Mouse (Mus musculus): ENCODE data around the gene Lyrm7.

Lyrm7 gene

DNA sequence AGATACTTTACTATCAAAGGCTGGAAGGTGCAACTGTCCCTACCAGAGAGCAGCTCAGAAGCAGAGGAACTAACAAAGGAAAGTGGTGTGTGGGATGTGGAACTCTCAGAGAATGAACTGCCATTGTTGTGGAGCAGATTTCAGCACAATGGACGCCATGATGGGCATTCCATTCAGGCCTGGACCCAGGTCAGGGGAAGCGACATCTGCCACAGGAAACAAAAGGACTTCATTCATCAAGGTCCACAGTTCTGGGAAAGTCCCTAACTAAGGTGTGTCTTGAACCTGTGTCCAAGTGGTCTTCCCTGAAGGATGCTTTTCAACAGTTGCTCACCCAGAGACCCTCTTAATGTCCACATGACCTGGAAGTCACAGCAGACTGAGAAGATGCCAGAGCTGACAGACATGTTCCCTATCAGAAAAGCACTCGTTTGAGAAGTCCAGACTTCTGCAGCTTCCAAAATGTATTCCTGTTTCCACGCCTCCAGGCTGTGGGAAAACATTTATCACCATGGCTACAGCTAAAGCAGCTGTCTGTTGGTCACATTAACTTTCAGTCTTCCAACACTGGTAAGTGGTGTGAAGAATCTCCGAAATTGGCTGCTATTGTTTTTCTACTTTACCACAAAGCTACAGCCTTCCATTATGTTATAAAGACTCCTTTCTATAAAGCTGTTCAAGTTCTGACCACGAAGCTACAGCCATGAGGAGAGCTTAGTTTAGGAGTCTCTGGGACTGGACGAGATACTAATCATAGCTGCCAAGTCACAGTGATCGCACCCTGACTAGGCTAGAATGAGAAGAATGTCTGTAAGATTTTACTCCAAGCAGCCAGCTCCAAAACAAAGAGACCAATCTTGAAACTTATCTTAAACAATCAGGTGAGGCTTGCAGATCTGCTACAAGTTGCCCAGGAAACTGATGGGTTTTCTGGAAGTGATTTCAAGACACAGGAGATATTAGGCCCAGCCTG, 15.0 kb downstream of the Lyrm7 start:
- no peak for DNase-seq

DNA sequence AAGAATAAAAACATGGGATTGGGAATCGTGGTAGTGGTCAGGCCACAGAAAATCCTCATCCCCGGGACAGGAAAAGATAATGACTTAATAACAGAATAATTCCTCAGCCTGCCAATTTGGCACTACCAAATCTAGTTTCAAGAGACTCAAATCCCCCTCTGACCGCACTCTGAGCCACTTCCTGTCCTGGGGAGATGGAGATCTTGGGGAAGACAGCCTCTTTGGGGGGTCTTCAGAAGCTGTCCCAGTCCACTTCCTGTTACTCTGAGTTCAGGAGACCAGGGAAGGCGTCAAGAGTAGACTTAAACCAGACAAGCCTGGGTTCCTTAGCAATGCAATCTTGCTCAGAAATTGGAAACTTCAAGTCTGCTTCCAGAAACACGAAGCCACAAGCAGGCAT, 15.8 kb downstream of the Lyrm7 start:
- DNase-seq = no peak

DNA sequence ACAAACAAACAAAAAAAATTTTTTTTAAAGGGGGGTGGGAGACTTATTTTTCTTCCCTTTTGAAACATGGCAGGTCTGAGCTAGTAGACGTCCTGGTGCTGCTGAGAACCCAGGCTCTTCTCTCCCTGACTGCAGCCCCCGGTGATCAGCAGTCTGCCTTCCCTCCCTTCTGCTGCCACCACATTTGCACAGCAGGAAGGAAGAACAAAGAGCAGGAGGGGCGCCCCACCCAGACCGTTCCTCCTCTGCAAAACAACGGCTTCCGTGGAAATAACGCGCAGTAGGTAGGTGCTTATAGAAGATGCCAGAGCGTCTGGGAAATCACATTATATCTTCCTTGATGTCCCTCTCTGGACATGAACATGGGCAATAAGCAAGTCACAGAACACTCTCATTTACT, 16.3 kb downstream of the Lyrm7 start:
- peak; percentile 25 to 48 for DNase-seq

DNA sequence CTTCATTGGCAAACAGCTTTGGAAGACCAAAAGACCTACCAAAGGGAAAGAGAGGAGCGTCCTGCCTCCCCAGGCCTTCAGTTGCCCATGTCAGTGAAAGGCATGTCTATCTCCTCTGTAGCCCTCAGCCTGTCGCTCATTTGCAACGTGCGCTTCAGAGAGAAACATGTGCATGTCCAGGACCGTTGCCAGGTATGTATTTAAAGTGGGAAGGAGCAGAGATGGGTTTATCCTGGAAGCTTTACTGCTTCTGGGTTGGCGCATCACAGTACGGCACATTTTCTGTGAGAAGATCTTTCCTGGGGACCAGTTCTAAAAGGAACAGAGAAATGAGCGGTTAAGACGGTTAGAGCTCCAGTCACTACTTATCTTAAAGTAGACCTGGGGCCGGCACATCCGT, 19.8 kb downstream of the Lyrm7 start:
- no peak for DNase-seq

DNA sequence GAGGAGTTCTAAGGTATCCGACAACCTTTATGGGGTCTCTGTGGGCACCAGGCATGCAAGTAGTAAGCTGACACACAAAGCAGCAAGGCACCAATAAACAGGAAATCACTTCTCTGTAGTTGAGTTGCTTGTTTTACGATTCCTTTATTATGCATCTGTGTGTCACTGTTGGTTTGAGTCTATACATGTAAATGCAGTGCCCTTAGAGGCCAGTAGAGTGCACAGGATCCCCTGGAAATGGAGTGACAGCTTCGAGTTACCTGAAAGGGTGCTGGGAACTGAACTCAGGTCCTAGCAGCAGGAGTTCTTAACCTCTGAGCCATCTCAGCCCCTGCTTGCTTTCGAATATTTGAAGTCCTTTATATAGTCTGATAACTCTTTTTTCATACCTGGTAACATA, 21.0 kb downstream of the Lyrm7 start:
- no peak for DNase-seq

DNA sequence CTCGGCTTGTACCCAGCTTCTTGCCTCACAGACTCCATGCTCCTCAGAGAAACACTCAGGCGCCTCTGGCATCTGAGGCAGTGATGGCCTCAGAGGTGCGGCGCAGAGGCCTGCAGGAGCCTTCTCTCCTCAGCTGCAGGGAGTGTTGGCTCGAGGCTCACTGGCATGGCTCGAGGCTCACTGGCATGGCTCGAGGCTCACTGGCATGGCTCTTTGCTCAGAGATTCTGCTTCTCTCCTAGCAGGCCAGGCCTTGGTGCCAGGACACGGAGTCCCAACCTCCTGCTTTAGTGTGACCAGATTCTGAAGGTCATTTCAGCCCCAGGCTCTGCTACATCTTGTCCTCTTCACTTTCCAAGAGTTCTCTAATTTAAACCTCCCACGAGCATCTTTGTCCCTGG, 24.6 kb downstream of the Lyrm7 start:
- no peak for DNase-seq

DNA sequence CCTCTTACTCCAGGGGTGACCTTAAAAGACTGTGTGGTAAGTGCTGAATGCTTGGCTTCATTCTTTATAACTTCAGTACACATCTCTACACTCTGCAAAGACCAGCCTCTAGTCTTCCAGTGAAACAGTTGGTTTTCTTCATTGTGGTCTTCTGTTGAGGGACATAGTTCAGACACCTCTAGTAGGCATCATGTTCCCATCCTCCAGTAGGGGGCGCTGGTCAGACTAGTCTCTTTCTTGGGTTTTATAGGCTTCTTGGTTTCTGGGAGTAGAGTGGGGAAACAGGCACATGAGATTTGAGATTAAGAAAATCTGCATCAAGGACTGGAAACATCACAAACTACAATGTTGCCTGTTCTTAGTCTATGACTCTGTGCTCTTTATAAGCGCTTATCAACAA, 26.1 kb downstream of the Lyrm7 start:
- no peak for DNase-seq

DNA sequence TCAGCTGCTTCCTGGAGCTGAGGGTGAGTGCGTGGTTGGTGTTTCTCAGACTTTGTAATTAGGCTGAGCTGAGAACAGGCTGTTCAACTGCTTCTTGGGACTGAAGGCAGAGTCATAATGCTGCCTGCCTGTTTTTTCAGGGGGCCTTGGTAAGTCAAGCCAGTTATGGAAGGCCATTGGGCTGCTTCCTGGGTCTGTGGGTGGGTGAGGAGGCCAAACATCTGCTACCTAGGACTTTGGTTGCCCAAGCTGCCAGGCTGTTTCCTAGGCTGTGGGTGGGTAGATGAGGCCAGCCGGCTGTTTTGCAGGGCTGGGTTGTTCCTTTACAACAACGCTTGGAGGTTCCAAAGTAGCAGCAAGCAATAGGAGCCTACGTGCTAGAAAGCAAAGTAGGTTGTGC, 26.9 kb downstream of the Lyrm7 start:
- DNase-seq = no peak

DNA sequence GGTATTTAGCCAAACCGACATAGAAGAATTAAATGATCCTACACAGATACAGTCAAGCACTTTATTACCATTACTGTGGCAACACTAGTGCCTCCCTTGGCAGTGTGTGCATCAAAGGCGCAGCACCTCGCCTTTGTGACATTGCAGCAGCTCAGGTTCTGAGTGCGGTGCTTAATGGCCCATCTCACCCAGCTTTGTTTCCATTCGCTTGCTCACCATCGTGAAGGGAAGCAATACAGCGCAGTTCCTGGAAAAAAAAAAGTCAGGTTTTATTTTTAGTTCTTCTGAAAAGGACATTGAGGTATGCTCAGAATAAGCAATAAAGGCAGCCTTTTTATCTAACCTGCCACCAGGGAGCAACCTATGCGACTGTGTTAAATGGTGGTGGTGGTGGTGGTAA, 33.9 kb downstream of the Lyrm7 start:
- no peak for DNase-seq

DNA sequence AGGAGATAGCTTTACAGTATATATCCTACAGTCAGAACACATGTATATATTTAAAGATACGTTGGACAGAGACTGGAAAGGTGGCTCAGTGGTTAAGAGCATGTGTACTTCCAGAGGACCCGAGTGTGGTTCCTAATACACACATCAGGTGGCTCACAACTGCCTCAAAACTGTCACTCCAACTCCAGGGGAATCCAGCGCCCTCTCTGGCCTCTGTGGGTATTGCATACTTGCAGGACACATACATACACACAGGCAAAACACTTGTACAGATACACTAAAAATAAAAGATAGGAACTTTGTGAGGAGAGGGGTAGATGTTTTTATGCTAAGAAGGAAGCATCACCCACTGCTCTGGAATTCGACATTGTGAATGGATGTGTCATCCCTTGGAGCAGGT, 34.9 kb downstream of the Lyrm7 start:
- no peak for DNase-seq

DNA sequence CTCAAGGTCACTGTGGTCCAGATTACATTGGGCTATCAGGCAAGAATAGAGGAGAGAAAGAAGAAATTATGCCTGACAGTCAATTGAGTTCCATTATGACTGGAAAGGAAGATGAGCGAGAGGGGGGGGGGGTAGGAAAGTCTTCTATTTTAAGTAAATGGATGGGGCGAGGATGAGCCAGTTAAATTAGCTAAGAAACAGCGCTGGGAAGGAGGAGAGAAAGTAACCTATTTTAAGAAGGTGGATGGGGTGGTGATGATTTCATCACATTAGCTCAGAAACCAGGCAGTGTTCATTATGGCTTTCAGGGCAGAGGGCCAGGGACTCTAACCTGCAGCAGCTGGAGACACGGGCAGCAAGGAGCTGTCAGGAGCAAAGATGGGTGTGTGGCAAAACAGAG, 37.2 kb downstream of the Lyrm7 start:
- DNase-seq = no peak

DNA sequence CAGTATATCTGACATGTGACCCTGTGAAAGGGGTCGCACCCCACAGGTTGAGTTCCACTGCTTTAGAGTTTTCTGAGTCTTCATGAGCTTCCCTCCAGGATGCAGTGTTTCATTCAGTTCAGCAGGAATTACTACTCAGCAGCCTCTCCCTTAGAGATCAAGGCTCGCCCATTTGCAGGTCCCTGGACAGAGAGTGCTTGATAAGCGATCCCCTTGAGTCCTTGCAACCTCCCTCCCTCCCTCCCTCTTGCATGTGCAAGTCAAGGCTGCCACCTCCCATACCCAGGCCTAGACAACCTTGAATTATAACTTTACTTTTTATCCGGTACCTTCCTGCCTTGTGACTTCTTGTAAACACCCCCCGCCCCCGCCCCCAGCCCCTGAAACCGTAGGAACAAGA, 41.2 kb downstream of the Lyrm7 start:
- DNase-seq = no peak

DNA sequence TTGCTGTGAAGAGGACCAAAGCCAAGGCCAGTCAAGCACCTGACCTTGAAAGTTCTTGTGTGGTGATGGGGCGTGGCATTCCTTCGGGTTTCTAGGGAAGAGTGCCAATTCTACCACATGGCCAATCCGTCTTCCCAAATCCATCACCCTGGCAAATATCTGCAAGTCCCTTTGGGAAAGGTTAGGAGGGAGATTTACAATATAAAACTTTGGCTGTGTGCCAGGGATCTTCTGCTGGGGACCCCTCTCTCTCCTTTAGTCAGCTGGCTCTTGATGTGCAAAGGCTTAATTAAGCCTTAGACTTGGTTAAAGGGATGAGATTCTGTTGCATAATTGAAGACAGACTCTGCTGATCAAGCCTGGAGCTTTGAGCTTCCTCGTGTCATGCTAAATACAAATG, 43.3 kb downstream of the Lyrm7 start:
- DNase-seq = no peak

DNA sequence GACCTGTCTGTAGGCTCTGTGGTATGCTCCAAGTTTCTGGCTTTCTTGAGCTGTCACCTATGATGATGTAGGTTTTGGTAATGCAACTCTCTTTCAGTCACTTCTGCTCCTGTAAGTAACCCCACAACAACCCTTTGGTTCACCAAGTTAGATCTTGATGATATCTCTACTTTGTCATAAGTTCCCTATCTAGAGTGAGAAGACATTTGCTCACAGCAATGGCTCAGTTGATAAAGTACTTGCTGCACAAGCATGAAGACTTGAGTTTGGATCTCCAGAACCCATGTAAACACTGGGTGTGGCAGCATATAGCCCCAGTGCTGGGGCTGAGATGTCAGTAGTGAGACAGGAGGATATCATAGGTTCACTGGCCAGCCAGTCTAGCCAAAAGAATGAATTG, 45.1 kb downstream of the Lyrm7 start:
- DNase-seq = no peak

DNA sequence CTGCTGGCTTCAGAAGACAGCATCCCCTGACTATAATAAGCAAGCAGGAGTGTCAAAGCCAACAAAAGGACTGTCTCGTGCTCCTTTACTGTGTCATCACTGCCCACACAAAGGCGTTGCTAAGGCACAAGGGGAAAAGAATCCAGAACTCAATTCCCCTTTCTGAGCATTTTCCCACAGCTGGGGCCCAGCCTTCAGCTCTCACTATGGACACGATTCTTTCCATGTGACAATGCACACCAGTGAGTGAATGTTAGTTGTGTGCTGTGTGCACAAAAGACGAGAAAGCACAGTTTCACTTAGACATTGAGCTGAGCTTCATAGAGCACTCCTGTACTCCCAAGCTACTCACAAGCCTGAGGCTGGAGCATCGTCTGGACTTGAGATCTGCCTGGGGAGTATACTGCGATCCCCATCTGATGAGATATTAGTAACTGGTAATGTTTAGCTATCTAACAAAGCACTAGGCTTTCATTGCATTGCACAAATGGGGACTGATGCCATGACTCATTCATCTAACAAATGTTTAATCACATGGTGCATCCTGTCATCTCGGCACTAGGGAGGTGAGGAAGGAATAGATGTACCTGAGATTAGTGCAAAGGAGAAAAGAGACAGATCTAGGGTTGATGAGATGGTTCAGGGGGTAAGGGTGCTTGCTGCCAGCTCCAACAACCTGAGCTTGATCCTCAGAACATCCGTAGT, 47.8 kb downstream of the Lyrm7 start:
- peak in 1 of 2 experiments; percentile 22 for DNase-seq

DNA sequence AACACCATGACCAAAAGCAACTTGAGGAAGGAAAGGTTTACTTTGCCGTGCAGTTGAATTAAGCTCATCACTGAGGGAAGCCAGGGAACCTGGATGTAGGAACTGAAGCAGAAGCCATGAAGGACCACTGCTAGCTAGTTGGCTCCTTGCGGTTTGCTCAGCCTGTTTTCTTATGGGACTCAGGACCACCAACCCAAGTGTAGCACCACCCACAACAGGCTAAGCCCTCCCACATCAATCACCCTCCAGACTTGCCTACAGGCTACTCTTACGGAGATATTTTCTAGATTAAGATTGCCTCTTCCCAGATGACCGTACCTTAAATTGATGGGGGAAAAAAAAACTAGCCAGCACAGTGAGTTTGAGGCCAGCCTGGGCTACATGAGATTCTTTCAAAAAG, 48.4 kb downstream of the Lyrm7 start:
- no peak for DNase-seq

DNA sequence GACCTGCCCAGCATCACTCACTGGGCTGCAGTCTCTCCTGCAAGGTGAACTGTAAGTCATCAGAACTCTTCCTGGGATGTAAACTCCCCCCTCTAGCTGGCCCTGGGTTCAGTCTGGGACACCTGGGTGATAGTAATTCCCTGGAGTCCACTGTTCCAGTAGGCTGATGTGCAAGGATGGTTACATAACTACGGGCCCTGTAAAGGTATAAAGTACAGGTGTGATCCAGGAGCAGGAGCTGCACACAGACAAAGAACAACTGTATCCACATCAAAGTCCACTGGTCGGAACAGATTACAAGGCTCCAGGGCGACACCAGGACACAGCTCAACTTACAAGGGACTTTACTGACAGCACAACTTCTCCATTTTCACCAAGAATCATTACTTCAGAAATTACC, 49.7 kb downstream of the Lyrm7 start:
- no peak for DNase-seq

DNA sequence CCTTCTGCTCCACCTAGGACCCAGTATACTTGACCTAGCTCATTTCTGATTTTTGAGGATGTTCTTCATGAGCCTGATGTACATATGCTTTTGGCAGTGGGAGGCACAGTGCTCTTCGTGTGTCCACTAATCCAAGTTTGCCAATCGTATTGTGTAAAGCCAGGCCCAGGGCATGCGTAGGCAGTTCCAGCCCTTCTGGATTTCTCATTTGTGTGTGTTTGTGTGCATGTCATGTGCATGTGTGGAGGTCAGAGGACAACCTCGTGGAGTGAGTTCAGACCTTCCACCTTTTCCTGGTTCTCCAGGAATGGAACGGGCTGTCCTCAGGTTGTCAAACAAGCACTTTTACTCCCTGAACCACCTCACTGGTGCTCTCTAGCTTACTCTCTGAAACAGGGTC, 51.1 kb downstream of the Lyrm7 start:
- DNase-seq = no peak

DNA sequence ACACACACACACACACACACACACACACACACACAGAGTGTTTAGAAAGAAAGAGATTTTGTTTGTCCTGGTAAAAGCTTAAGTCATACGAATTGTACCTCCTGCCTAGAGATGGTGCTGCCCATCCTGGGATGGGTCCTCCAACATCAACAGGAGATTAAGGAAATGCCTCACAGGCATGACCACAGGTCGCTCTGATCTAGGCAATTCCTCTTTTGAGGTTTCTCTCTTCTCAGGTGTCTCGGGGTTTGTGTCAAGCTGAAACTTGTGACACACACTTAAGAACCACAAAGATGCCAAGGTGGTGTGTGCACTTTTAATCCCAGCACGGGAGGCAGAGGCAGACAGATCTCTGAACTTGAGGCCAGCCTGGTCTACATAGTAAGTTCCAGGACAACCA, 52.5 kb downstream of the Lyrm7 start:
- DNase-seq = no peak

DNA sequence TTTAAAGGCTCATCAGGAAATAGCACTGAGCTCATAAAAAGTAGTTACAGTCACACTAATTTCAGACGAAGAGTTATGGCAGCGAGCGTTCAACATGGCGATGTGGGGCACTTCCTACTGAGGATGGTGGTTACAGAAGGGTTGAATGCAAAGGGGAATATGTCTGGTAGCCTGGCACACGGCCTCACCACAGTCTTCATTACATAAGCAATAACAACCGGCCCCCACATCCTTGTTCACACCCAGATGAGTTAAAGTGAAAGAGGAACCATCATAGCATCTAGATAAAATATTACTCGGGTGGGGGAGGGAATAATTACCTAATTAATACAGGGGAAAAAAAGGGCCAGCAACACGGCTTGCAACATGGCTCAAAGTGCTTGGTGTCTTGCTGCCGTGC, 53.0 kb downstream of the Lyrm7 start:
- peak in 1 of 2 experiments; percentile 16 for DNase-seq

DNA sequence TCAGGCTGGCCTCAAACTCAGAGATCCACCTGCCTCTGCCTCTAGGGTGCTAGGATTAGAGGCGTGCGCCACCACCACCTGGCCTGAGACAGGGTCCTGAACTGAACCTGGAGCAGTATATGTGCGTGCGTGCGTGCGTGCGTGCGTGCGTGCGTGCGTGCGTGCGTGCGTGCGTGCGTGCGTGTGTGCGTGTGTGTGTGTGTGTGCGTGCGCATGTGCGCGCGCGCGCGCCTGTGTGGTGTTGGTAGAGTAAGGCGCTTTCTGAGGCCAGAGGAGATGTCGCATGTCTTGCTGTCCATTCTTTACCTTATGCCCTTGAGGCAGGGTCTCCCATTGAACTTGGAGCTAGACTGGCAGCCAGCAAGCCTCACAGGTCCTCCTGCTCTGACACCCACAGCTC, 53.8 kb downstream of the Lyrm7 start:
- no peak for DNase-seq

DNA sequence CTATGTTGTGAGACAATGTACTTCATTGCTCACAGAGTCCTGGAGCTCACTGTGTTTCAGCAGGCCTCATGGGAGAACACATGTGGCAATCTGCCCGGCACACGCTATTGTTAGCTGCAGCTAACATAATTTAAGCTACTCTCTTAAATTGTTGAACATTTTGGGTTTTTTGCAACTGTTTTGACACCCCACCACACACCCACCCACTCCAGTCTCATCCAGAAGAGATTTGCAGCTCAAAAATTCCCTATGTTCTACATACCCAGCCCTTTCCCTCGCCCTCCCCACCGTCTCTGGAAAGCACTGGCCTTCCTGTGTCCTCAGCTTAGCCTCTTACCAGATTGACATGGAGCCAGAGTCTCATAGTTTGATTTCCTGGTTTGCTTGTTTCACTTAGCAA, 55.5 kb downstream of the Lyrm7 start:
- DNase-seq = no peak

DNA sequence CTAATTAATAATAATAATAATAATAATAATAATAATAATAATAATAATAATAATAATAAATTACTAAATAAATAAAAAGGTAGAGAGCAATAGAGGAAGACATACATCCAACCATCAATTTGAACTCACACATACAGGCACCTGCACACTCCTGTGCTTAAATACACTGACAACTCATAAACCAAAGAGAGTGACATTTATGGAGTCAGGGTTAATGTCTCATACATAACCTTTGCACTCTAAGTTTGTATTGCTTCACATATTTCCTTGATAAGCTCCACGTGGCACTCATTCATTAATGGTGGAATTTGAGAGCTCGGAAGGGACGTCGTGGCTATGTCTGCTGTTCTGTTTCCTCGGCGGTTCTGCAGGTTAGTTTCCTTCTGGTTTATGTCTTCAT, 58.1 kb downstream of the Lyrm7 start:
- DNase-seq = no peak

DNA sequence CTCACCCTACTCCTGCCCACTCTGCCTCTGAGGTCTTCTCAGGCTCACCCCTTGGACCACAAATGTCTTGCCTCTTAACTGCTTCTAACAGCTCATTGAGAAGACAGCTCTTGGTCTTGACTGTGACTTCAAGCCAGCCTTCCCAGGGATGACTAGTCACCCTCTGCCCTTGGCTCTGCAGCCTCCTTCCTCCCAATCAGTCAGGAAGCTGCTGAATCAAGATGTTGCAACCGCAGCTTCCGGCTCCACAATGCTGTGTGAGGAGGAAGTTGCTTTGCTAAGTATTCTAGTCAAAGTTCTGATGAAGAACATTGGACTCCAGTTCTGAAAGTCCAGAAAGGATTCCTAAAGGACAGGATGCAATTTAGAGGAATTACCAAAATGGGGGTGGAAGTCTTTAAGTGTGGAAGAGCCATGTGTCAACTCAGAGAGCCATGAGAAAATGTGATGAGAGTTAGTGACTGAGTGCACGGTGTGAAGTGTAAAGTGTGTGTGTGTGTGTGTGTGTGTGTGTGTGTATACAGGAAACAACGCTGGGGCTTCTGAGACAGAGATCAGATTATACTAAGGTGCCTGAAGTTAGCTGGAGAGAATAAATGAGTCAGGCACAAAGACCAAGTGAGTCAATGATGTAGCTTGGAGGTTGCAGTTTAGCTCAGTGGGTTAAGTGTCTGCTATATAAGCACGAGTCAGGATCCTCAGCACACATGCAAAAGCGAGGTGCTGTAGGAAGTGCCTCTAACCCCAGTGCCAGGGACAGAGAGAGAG, 58.7 kb downstream of the Lyrm7 start:
- DNase-seq = peak; percentile 68

Data from lung, postnatal 4 days (tissue).